Mouse (Mus musculus) E14TG2a.4 (cell line): ENCODE results near the gene Olfr481.

Experiments used
- H3K27me3 ChIP-seq: 2 replicates; pipeline ENCODE4 v1.6.1; 2014; ENCODE audit warnings: low read length, control low read depth; ENCODE audit not compliant: insufficient read depth
- H3K36me3 ChIP-seq: 2 replicates; pipeline ENCODE4 v1.6.1; 2014; ENCODE audit warnings: low read length, control low read depth; ENCODE audit not compliant: insufficient read depth
- H3K4me1 ChIP-seq: replicated peaks from 2 replicates; pipeline ENCODE4 v1.6.1; 2014; ENCODE audit warnings: low read depth, low read length, control low read depth
- H3K4me3 ChIP-seq: replicated peaks from 2 replicates; pipeline ENCODE4 v1.5.1; 2014; ENCODE audit warnings: mild to moderate bottlenecking, low read length
- H3K9me3 ChIP-seq: 2 replicates; pipeline ENCODE4 v1.6.1; 2014; ENCODE audit warnings: low read length, control low read depth
- CTCF ChIP-seq: conservative IDR thresholded peaks from 2 replicates; pipeline ENCODE4 v1.5.1; 2014; ENCODE audit warnings: low read length
- NANOG ChIP-seq: IDR thresholded peaks from 2 replicates; pipeline ENCODE4 v1.6.1; 2014; ENCODE audit warnings: borderline replicate concordance, low read length, mixed read lengths
- POU5F1 ChIP-seq: IDR thresholded peaks from 2 replicates; pipeline ENCODE4 v1.6.1; 2014; ENCODE audit warnings: low read length, borderline replicate concordance

The Olfr481 gene

GRCm38 (mm10) chr7:108079555-108079954 is at the start of gene Olfr481:
Gene Olfr481 (plus strand): TSS chr7:108079855.
- Histone ChIP-seq H3K4me1 (no peaks in the 10 kb centered on the region), H3K4me3 (no peak within 1 kb of the TSS), H3K27me3 (no peaks in the 10 kb centered on the region), H3K9me3 (no peaks in the 10 kb centered on the region), H3K36me3 (no peaks in the 10 kb centered on the region)
- TF ChIP-seq CTCF (no peak), POU5F1 (no peak), NANOG (no peak)

GRCm38 (mm10) chr7:108033889-108034288 is 45.8 kb upstream of the Olfr481 start, which contains the start of gene Olfr478:
Gene Olfr478 (minus strand): TSS chr7:108033989.
- no peaks in the 10 kb centered on the region for H3K9me3 ChIP-seq
- no peak within 1 kb of the TSS for H3K4me3 ChIP-seq
- TF ChIP-seq CTCF: no peak
- no peak for TF ChIP-seq POU5F1
- no peak for TF ChIP-seq NANOG
- no peaks in the 10 kb centered on the region for H3K27me3 ChIP-seq
- H3K4me1 ChIP-seq: no peaks in the 10 kb centered on the region
- no peaks in the 10 kb centered on the region for H3K36me3 ChIP-seq

- no peak for TF ChIP-seq CTCF
- no peak for TF ChIP-seq NANOG
- TF ChIP-seq POU5F1: no peak
- H3K9me3 ChIP-seq: no peaks in the 10 kb centered on the region
- H3K36me3 ChIP-seq: no peaks in the 10 kb centered on the region
- no peaks in the 10 kb centered on the region for H3K27me3 ChIP-seq
- no peaks in the 10 kb centered on the region for H3K4me1 ChIP-seq
- no peak within 1 kb of the TSS for H3K4me3 ChIP-seq
These were observed 29.3 kb upstream of the Olfr481 start, which contains the start of gene Olfr479 for GRCm38 (mm10) chr7:108050393-108050792. Gene Olfr479 (plus strand): TSS chr7:108050693.

- Histone ChIP-seq H3K36me3 (no peaks in the 10 kb centered on the region), H3K9me3 (no peaks in the 10 kb centered on the region), H3K27me3 (no peaks in the 10 kb centered on the region), H3K4me1 (no peaks in the 10 kb centered on the region), H3K4me3 (no peak within 1 kb of the TSS)
- TF ChIP-seq CTCF: no peak
- TF ChIP-seq POU5F1: no peak
- no peak for TF ChIP-seq NANOG
These were observed 12.4 kb upstream of the Olfr481 start, which contains the start of gene Olfr480 for GRCm38 (mm10) chr7:108067246-108067645. Gene Olfr480 (minus strand): TSS chr7:108067346.

GRCm38 (mm10) chr7:108097486-108097885 is 17.8 kb downstream of the Olfr481 start, which contains the start of gene Olfr482:
Gene Olfr482 (minus strand): TSS chr7:108097586.
- TF ChIP-seq POU5F1 (no peak), NANOG (no peak), CTCF (no peak)
- Histone ChIP-seq H3K36me3 (no peaks in the 10 kb centered on the region), H3K4me1 (no peaks in the 10 kb centered on the region), H3K4me3 (no peak within 1 kb of the TSS), H3K27me3 (no peaks in the 10 kb centered on the region), H3K9me3 (no peaks in the 10 kb centered on the region)

- no peaks in the 10 kb centered on the region for H3K9me3 ChIP-seq
- TF ChIP-seq POU5F1 (no peak), CTCF (no peak), NANOG (no peak)
- no peaks in the 10 kb centered on the region for H3K4me1 ChIP-seq
- no peaks in the 10 kb centered on the region for H3K27me3 ChIP-seq
- H3K36me3 ChIP-seq: no peaks in the 10 kb centered on the region
- no peak within 1 kb of the TSS for H3K4me3 ChIP-seq
These were observed 20.9 kb downstream of the Olfr481 start, which contains the start of gene Olfr483 for GRCm38 (mm10) chr7:108100549-108100948. Gene Olfr483 (plus strand): TSS chr7:108100849.

GRCm38 (mm10) chr7:108120681-108121080 is 41.0 kb downstream of the Olfr481 start:
- H3K9me3 ChIP-seq: 0 out of 2 replicates have a peak, but pooled peaks cover 6% of the 10 kb centered on the region
- TF ChIP-seq NANOG (peak; percentile 30; the same call in 1 of the 2 replicates), CTCF (no peak)
- no peaks in the 10 kb centered on the region for H3K36me3 ChIP-seq
- no peak overlapping the region for H3K4me3 ChIP-seq
- no peaks in the 10 kb centered on the region for H3K27me3 ChIP-seq
- H3K4me1 ChIP-seq: peaks cover 38% of the 10 kb centered on the region

- no peaks in the 10 kb centered on the region for H3K36me3 ChIP-seq
- H3K9me3 ChIP-seq: 0 out of 2 replicates have a peak, but pooled peaks cover 6% of the 10 kb centered on the region
- TF ChIP-seq CTCF (no peak), NANOG (no peak), POU5F1 (no peak)
- H3K4me1 ChIP-seq: peaks cover 38% of the 10 kb centered on the region
- no peak overlapping the region for H3K4me3 ChIP-seq
- no peaks in the 10 kb centered on the region for H3K27me3 ChIP-seq
These were observed 41.8 kb downstream of the Olfr481 start for GRCm38 (mm10) chr7:108121416-108121815.

- Histone ChIP-seq H3K9me3 (no peaks in the 10 kb centered on the region), H3K4me1 (0 out of 2 replicates have a peak, but pooled peaks cover under 1% of the 10 kb centered on the region), H3K4me3 (no peak within 1 kb of the TSS), H3K27me3 (no peaks in the 10 kb centered on the region), H3K36me3 (no peaks in the 10 kb centered on the region)
- TF ChIP-seq CTCF (no peak), POU5F1 (no peak), NANOG (no peak)
These were observed 47.7 kb downstream of the Olfr481 start, which contains the start of gene Olfr484 for GRCm38 (mm10) chr7:108127349-108127748. Gene Olfr484 (minus strand): TSS chr7:108127449.
